Mouse (Mus musculus) heart, embryonic 14.5 days (tissue): ENCODE measurements around the gene Zbtb22. TPM values are rescaled to one million over a fixed set of nuclear protein-coding genes. Genes with fewer than 3 reads are reported as not detected.
"Not testable (repeated sequence)": the region's sequence is repeated elsewhere in the genome, so short reads cannot be mapped to it uniquely, and the experiment has no call there.

Experiments
- ATAC-seq: fragments of 200-750 bp; cut with Nextera tagmentation; 2 replicates; pipeline ENCODE4 v1.8.0; 2017; ENCODE audit warnings: low read depth, moderate TSS enrichment; ENCODE audit not compliant: insufficient number of reproducible peaks, insufficient read depth, low FRiP score
- H3K27ac ChIP-seq, 2 experiments: fragments of 200-500 bp in 1 of 2; fragments of 300-500 bp in 1 of 2; sonication (generic) in 1 of 2; replicated peaks in 1 of 2; 2 replicates each; pipeline ENCODE4 v1.5.1; 2012 to 2014; ENCODE audit warnings: low read depth in 2 of 2, low read length in 2 of 2, control low read depth in 1 of 2, mild to moderate bottlenecking in 1 of 2, mixed read lengths in 1 of 2; ENCODE audit not compliant: control insufficient read depth in 1 of 2, insufficient read depth in 1 of 2
- H3K27me3 ChIP-seq: fragments of 300-500 bp; sonication (generic); 2 replicates; pipeline ENCODE4 v1.6.1; 2014; ENCODE audit warnings: mild to moderate bottlenecking, low read length, control low read depth; ENCODE audit not compliant: control insufficient read depth, insufficient read depth
- H3K36me3 ChIP-seq: fragments of 300-500 bp; sonication (generic); 2 replicates; pipeline ENCODE4 v1.6.1; 2014; ENCODE audit warnings: mild to moderate bottlenecking, control low read depth, low read length, mixed read lengths; ENCODE audit not compliant: control insufficient read depth, insufficient read depth
- H3K4me1 ChIP-seq, 2 experiments: fragments of 200-500 bp in 1 of 2; fragments of 300-500 bp in 1 of 2; sonication (generic) in 1 of 2; 2 replicates each; pipeline ENCODE4 v1.6.1; 2012 to 2014; ENCODE audit warnings: low read length in 2 of 2, control low read depth in 1 of 2, mixed read lengths in 1 of 2; ENCODE audit not compliant: control insufficient read depth in 2 of 2, insufficient read depth in 2 of 2
- H3K4me2 ChIP-seq: fragments of 300-500 bp; sonication (generic); 2 replicates; pipeline ENCODE4 v1.6.1; 2014; ENCODE audit warnings: mild to moderate bottlenecking, low read length
- H3K4me3 ChIP-seq, 2 experiments: fragments of 200-500 bp in 1 of 2; fragments of 300-500 bp in 1 of 2; sonication (generic) in 1 of 2; 2 replicates each; pipeline ENCODE4 v1.5.1; 2012 to 2014; ENCODE audit warnings: low read length in 2 of 2, mild to moderate bottlenecking in 2 of 2, control low read depth in 1 of 2, low read depth in 1 of 2, moderate library complexity in 1 of 2; ENCODE audit not compliant: control insufficient read depth in 1 of 2, insufficient read depth in 1 of 2
- H3K9ac ChIP-seq: fragments of 300-500 bp; sonication (generic); 2 replicates; pipeline ENCODE4 v1.6.1; 2014; ENCODE audit warnings: mild to moderate bottlenecking, low read length
- H3K9me3 ChIP-seq: fragments of 300-500 bp; sonication (generic); 2 replicates; pipeline ENCODE4 v1.6.1; 2016; ENCODE audit warnings: low read length, control low read depth; ENCODE audit not compliant: control insufficient read depth
- WGBS: fragments of 180-500 bp; shearing (Covaris S2); extraction: QIAGEN DNeasy Blood & Tissue Kit; methylation state at CpG from one replicate; pipeline ENCODE4 v1.1.7; 2014; 5-methylcytosine and 5-hydroxymethylcytosine counted together
- polyA plus RNA-seq: library from polyadenylated mRNA; unstranded; fragments of >200 nt; fragmentation: Nextera tagmentation; extraction: Ambion mirVana; gene quantifications from 2 replicates; pipeline ENCODE4 v1.2.1, GENCODE M21; 2014

Gene Zbtb22
- polyA plus RNA-seq, 1 experiment from 2014 or later, result 8.9 TPM

DNA sequence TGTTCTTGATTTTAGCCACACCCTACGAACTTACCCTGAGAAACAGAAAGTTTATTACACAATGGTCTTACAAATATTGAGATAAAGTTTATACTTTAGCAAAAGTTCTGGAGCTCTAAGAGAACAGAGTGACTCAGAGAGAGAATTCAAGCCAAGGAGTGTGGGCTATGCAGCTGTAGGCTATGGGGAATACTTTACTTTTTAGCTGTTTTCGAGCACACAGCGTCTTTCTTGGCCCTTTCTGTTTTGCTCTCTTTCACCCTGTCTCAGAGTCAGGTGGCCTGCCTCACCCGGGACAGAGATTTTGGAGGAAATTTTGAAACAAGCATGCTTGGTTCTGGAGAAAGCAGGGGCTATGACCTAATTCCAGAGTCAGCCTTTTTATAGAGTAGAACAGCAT, 17.5 kb upstream of the Zbtb22 start:
- H3K27me3 ChIP-seq, H3K4me2 ChIP-seq, H3K27ac ChIP-seq, H3K4me1 ChIP-seq, H3K9ac ChIP-seq, H3K36me3 ChIP-seq, H3K4me3 ChIP-seq, ATAC-seq, H3K9me3 ChIP-seq: not testable (repeated sequence)
- WGBS, result 76% methylated on average over 4 of the region's 4 CpGs

DNA sequence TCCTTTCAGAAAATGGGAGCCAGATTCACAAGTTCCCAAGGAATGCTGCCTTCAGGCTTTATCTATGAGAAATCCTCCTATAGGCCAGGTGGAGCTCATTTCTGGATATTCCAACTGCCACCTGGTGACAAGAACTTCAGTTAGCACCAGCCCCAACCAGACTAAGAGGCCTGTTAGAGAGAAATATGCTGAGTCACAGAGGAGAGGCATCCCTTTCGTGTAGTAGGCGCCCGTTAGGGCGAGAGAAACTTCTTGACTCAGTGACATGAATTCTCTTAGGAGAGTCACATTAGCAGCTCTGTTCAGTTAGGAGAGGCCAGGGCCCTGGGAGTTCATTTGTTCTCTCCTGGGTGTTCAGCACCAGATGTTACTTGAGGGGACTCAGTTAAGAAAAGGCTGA, 16.1 kb upstream of the Zbtb22 start:
- H3K9ac ChIP-seq, result no peak overlapping the region
- no peaks in the 10 kb centered on the region for H3K9me3 ChIP-seq
- WGBS, result 65% methylated on average over 4 of the region's 4 CpGs
- no peaks in the 10 kb centered on the region for H3K27me3 ChIP-seq
- no peak overlapping the region for H3K4me3 ChIP-seq
- H3K4me2 ChIP-seq, result no peak overlapping the region
- H3K27ac ChIP-seq, result no peak overlapping the region
- no peaks in the 10 kb centered on the region; a peak in 1 of 4 replicates for H3K4me1 ChIP-seq
- H3K36me3 ChIP-seq, result no peaks in the 10 kb centered on the region
- ATAC-seq, result no peak

DNA sequence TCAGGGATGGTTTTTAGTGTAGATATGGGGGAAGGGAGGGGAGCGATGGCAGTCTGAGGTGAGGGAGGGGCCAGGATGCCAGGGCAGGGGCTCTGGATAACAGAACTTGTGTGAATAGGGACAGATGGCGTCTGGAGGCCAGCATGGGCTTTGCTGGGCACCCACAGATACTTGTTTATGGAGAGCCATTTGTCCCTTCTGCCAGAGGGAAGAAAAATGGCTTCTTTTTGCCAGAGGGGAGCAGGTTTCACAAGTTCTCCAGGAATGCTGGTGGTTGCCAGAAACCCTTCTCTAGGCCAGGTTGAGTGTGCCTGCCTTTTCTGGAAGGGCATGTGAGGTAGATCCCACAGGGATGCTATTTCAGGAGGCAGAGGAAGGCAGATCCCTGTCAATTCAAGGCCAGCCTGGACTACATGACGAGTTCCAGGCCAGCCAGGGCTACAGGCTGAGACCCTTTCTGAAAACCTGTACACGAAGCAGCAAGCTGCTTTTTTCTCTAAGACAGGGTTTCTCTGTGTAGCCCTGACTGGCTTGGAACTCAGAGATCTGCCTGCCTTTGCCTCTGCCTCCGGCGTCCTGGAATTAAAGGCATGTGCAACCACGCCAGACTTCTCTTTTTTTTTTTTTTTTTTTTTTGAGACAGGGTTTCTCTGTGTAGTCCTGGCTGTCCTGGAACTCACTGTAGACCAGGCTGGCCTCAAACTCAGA, 15.3 kb upstream of the Zbtb22 start:
- Histone ChIP-seq H3K27me3 (no peaks in the 10 kb centered on the region), H3K36me3 (no peaks in the 10 kb centered on the region), H3K9me3 (no peaks in the 10 kb centered on the region), H3K27ac (no peak overlapping the region), H3K4me1 (no peaks in the 10 kb centered on the region; a peak in 1 of 4 replicates), H3K9ac (no peak overlapping the region), H3K4me2 (no peak overlapping the region), H3K4me3 (no peak overlapping the region)
- ATAC-seq, result no peak
- WGBS, result 44% methylated on average over 7 of the region's 7 CpGs

DNA sequence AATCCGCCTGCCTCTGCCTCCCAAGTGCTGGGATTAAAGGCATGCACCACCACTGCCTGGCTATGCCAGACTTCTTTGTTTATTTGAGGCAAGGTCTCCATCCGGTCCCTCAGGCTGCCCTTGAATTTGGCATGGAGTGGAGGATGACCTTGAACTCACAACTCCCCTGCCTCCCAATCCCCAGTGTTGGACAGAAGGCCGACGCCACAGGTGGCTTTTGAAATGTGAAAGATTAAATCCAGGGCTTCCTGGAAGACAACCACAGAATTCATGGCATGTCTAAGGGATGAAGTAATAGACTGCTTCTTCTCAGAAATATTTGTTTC, 14.8 kb upstream of the Zbtb22 start:
- Histone ChIP-seq H3K9ac (no peak overlapping the region), H3K4me3 (no peak overlapping the region), H3K9me3 (no peaks in the 10 kb centered on the region), H3K36me3 (no peaks in the 10 kb centered on the region), H3K4me2 (no peak overlapping the region), H3K27me3 (no peaks in the 10 kb centered on the region), H3K4me1 (no peaks in the 10 kb centered on the region; a peak in 1 of 4 replicates), H3K27ac (no peak overlapping the region)
- WGBS, result 70% methylated on average over 4 of the region's 4 CpGs
- no peak for ATAC-seq

DNA sequence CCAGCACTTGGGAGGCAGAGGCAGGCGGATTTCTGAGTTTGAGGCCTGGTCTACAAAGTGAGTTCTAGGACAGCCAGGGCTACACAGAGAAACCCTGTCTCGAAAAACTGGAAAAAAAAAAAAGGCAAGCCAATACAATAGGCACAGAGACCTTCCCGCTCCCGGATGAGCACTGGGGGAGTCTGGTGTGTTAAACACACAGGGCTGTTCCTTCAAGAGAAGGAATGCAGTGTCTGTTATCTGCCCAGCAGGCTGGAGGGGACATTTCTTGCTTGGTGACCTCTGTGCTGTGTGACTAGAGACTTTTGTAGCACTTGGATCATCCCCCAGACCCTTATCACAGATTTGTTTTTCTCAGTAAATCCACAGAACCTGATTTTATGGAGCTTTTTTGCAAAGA, 14.1 kb upstream of the Zbtb22 start:
- peak overlapping the region in 1 of 2 experiments; percentile 50; a peak in 1 of 4 replicates for H3K27ac ChIP-seq
- peak; percentile 63; the same call in 1 of the 2 replicates for ATAC-seq
- H3K36me3 ChIP-seq, result no peaks in the 10 kb centered on the region
- 42% methylated on average over 4 of the region's 4 CpGs for WGBS
- no peak overlapping the region for H3K4me3 ChIP-seq
- H3K4me2 ChIP-seq, result no peak overlapping the region
- H3K9ac ChIP-seq, result no peak overlapping the region
- H3K27me3 ChIP-seq, result no peaks in the 10 kb centered on the region
- H3K9me3 ChIP-seq, result no peaks in the 10 kb centered on the region
- H3K4me1 ChIP-seq, result no peaks in the 10 kb centered on the region; a peak in 1 of 4 replicates

DNA sequence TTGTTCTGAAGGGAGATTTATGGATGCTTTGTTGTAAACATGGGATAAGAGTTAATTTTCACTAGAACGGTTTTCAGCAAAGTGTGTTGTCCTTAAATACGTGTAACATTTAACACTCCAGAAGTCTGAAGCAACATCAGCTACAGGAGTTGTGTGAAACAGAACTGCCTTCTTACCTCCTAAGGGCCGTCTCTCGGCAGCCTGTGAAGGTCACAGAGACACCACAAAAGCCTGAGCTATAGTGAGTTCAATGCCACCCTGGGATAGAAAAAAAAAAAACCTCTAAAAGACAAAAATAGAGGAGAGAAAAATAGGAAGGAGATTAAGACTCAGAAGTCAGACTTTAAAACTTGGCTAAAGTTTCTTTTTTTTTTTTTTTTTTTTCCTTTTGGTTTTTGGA, 13.6 kb upstream of the Zbtb22 start:
- H3K9ac ChIP-seq, result no peak overlapping the region
- no peaks in the 10 kb centered on the region; a peak in 1 of 4 replicates for H3K4me1 ChIP-seq
- H3K36me3 ChIP-seq, result no peaks in the 10 kb centered on the region
- peak overlapping the region in 1 of 2 experiments; percentile 50; a peak in 1 of 4 replicates for H3K27ac ChIP-seq
- H3K4me3 ChIP-seq, result no peak overlapping the region
- no peaks in the 10 kb centered on the region for H3K9me3 ChIP-seq
- no peak for ATAC-seq
- 41% methylated on average over 4 of the region's 4 CpGs for WGBS
- no peak overlapping the region for H3K4me2 ChIP-seq
- no peaks in the 10 kb centered on the region for H3K27me3 ChIP-seq

DNA sequence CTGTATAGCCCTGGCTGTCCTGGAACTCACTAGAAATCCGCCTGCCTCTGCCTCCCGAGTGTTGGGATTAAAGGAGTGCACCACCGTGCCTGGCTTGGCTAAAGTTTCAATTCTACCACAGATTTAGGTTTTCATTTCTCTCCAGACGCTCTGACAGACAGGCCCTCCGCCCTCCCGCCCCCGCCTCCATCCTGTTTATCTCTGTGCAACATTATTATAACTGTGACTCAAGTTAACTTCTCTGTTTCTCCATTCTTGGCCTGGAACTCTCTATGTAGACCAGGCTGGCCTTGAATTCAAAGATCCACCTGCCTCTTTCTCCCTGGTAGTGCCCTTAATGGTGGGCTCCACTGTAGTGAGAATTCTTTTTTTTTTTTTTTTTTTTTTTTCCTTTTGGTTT, 13.2 kb upstream of the Zbtb22 start:
- no peak overlapping the region for H3K27ac ChIP-seq
- H3K27me3 ChIP-seq, result no peaks in the 10 kb centered on the region
- 83% methylated on average over 7 of the region's 7 CpGs for WGBS
- H3K4me3 ChIP-seq, result no peak overlapping the region
- H3K36me3 ChIP-seq, result no peaks in the 10 kb centered on the region
- no peaks in the 10 kb centered on the region for H3K9me3 ChIP-seq
- no peak for ATAC-seq
- H3K4me2 ChIP-seq, result no peak overlapping the region
- H3K9ac ChIP-seq, result no peak overlapping the region
- no peaks in the 10 kb centered on the region; a peak in 1 of 4 replicates for H3K4me1 ChIP-seq
